In the genomic region with DNA sequence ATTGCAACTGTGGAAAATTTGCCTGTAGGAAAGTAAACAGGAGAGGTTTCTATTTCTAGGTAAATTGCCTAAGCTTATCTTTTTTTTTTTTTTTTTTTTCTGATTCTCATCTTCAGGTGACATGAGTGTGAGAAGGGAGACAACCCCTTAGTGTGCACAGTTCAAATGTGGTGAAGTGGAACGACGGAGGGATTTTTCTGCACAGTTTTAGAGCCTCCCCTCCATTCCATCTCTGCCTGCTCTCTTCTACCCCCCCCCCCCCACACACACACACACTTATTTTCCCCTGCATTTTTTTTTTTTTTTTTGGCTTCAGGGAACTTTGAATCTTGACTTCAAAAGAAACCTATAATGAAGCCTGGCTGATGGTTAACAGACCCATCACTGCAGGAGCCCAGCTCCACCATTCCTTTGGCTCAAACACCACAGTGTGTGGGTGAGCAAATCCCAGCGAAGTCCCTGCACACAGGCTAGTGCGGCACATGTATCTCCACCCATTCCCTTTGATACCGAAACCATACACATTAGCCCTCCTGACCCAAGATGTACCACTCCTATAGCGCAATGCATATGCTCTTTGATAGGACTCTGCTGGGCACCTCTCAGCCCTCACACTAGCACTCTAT, we compare ENCODE assay signal across 26 mouse cellular contexts. TPM values are rescaled to one million over a fixed set of nuclear protein-coding genes. Genes with fewer than 3 reads are reported as not detected.
DNase-seq lines count a peak whose midpoint lies in the region; ATAC-seq and TF ChIP-seq lines count a peak whose summit lies in the region.
"Had no signal": no experiment of that assay in that cellular context is flagged by ENCODE, and none has a peak within 500 bp of the region (broad histone marks: within the 10 kb centered on the region; RNA-seq: fewer than 3 reads in every experiment).

No protein-coding gene starts in this region.

- H3K79me2 ChIP-seq in liver, adult 2 months (ENCODE audit: control insufficient read depth, insufficient read depth, low read length): no peaks in the 10 kb centered on the region

- no peak for TF ChIP-seq CTCF in kidney, adult 2 months (conservative IDR thresholded peaks at IDR 0.05; ENCODE audit: insufficient read depth, insufficient read length, low read depth, low read length)
- no peak for TF ChIP-seq CTCF in liver, adult 2 months (IDR thresholded peaks at IDR 0.05; ENCODE audit: low read depth, low read length)
- no peak for TF ChIP-seq CTCF in liver, postnatal 0 days (IDR thresholded peaks at IDR 0.05; ENCODE audit: low read depth)

- peak; percentile 3 for DNase-seq in kidney, adult 2 months
- no peak for DNase-seq in kidney, postnatal 36 days
- DNase-seq in liver, adult 2 months (ENCODE audit: extremely low read depth, low read depth, low spot score): no peak
- DNase-seq in liver, postnatal 0 days: no peak
- no peak for DNase-seq in limb, embryonic 14.5 days (ENCODE audit: low spot score)
- no peak for DNase-seq in midbrain, embryonic 11.5 days (ENCODE audit: low spot score, missing footprints)
- DNase-seq: adrenal gland, postnatal 25 days; cerebellum, adult 11-12 months; cerebellum, adult 9-11 months; gastrocnemius, adult 2 months; heart, adult 2 months; kidney, adult 9 months; lung, postnatal 4 days; spleen, adult 18-20 months; thymus, adult 2 months; thymus, postnatal 36 days had no signal

- H3K36me3 ChIP-seq in kidney, adult 2 months (ENCODE audit: control insufficient read depth, insufficient read depth, low read length): no peaks in the 10 kb centered on the region
- H3K36me3 ChIP-seq in liver, adult 2 months (ENCODE audit: control insufficient read depth, insufficient read depth, low read length): no peaks in the 10 kb centered on the region
- H3K36me3 ChIP-seq in liver, postnatal 0 days (replicated peaks; ENCODE audit: insufficient read depth, low read length): no peaks in the 10 kb centered on the region
- no peaks in the 10 kb centered on the region for H3K36me3 ChIP-seq in embryonic facial prominence, embryonic 15.5 days
- H3K36me3 ChIP-seq in limb, embryonic 14.5 days (ENCODE audit: control insufficient read depth, insufficient read depth, low read length): no peaks in the 10 kb centered on the region
- no peaks in the 10 kb centered on the region for H3K36me3 ChIP-seq in midbrain, embryonic 11.5 days (ENCODE audit: control insufficient read depth, insufficient read depth, low read length)
- H3K36me3 ChIP-seq: heart, embryonic 12.5 days; liver, embryonic 12.5 days; midbrain, embryonic 15.5 days; neural tube, embryonic 15.5 days had no signal

- H3K4me2 ChIP-seq in liver, postnatal 0 days (ENCODE audit: low read depth, low read length): no peak overlapping the region
- H3K4me2 ChIP-seq in embryonic facial prominence, embryonic 15.5 days (replicated peaks): no peak overlapping the region
- H3K4me2 ChIP-seq in limb, embryonic 14.5 days (replicated peaks; ENCODE audit: low read depth, low read length, severe bottlenecking): no peak overlapping the region
- H3K4me2 ChIP-seq in midbrain, embryonic 11.5 days: no peak overlapping the region
- H3K4me2 ChIP-seq: heart, embryonic 12.5 days; hindbrain, embryonic 14.5 days; liver, embryonic 12.5 days; midbrain, embryonic 15.5 days; neural tube, embryonic 15.5 days had no signal

- no peak overlapping the region for H3K9ac ChIP-seq in liver, adult 2 months (ENCODE audit: low read depth, low read length)
- no peak overlapping the region for H3K9ac ChIP-seq in liver, postnatal 0 days (replicated peaks)
- no peak overlapping the region for H3K9ac ChIP-seq in embryonic facial prominence, embryonic 15.5 days
- H3K9ac ChIP-seq in limb, embryonic 14.5 days (ENCODE audit: low read depth, low read length, severe bottlenecking): no peak overlapping the region
- H3K9ac ChIP-seq in midbrain, embryonic 11.5 days (ENCODE audit: low read length): no peak overlapping the region
- H3K9ac ChIP-seq: heart, embryonic 12.5 days; hindbrain, embryonic 14.5 days; liver, embryonic 12.5 days; midbrain, embryonic 15.5 days; neural tube, embryonic 15.5 days had no signal

- no peak for TF ChIP-seq EP300 in liver, postnatal 0 days (IDR thresholded peaks at IDR 0.05; ENCODE audit: low read depth)

- 55% methylated on average over 6 of the region's 6 CpGs for WGBS in kidney, adult 2 months
- WGBS in liver, adult 2 months: 53% methylated on average over 6 of the region's 6 CpGs
- 83% methylated on average over 6 of the region's 6 CpGs for WGBS in liver, postnatal 0 days (ENCODE audit: insufficient replicate concordance)
- 46% methylated on average over 6 of the region's 6 CpGs for WGBS in embryonic facial prominence, embryonic 15.5 days
- WGBS in limb, embryonic 14.5 days: 33% methylated on average over 6 of the region's 6 CpGs
- 85% methylated on average over 6 of the region's 6 CpGs for WGBS in midbrain, embryonic 11.5 days

- ATAC-seq in liver, postnatal 0 days: no peak
- ATAC-seq in embryonic facial prominence, embryonic 15.5 days (ENCODE audit: insufficient number of reproducible peaks, low FRiP score, low TSS enrichment, low read depth): peak; percentile 71
- 0 out of 2 replicates have a peak, but pooled peaks have one; percentile 30 for ATAC-seq in limb, embryonic 14.5 days (ENCODE audit: low FRiP score, low read depth)
- ATAC-seq in midbrain, embryonic 11.5 days (ENCODE audit: low FRiP score): no peak
- ATAC-seq: CD4-positive, CD25-positive, alpha-beta regulatory T cell, adult 4 months; forebrain, embryonic 16.5 days; liver, embryonic 12.5 days; midbrain, embryonic 15.5 days had no signal

- no peak for TF ChIP-seq POLR2A in kidney, adult 2 months (IDR thresholded peaks at IDR 0.05; ENCODE audit: low read depth, low read length)
- no peak for TF ChIP-seq POLR2A in liver, adult 2 months (IDR thresholded peaks at IDR 0.05; ENCODE audit: extremely low read depth, insufficient read depth, low read length)
- no peak for TF ChIP-seq POLR2A in limb, embryonic 14.5 days (IDR thresholded peaks at IDR 0.05; ENCODE audit: borderline replicate concordance, extremely low read depth, insufficient read depth, insufficient read length)

- H3K9me3 ChIP-seq in liver, postnatal 0 days (ENCODE audit: low read length): no peaks in the 10 kb centered on the region
- no peaks in the 10 kb centered on the region for H3K9me3 ChIP-seq in embryonic facial prominence, embryonic 15.5 days (replicated peaks)
- no peaks in the 10 kb centered on the region for H3K9me3 ChIP-seq in limb, embryonic 14.5 days (ENCODE audit: control insufficient read depth, low read length)
- H3K9me3 ChIP-seq in midbrain, embryonic 11.5 days (ENCODE audit: control insufficient read depth, low read length): no peaks in the 10 kb centered on the region
- H3K9me3 ChIP-seq: heart, embryonic 12.5 days; liver, embryonic 12.5 days; midbrain, embryonic 15.5 days; neural tube, embryonic 15.5 days had no signal

- no peak overlapping the region for H3K27ac ChIP-seq in kidney, adult 2 months (ENCODE audit: insufficient read depth, low read depth, low read length)
- 0 out of 2 replicates have a peak overlapping the region, but pooled peaks have one; percentile 18 for H3K27ac ChIP-seq in liver, adult 2 months (replicated peaks; ENCODE audit: insufficient read depth, low read depth, low read length)
- H3K27ac ChIP-seq in liver, postnatal 0 days (ENCODE audit: low read depth): no peak overlapping the region
- no peak overlapping the region for H3K27ac ChIP-seq in embryonic facial prominence, embryonic 15.5 days (replicated peaks)
- no peak overlapping the region for H3K27ac ChIP-seq in limb, embryonic 14.5 days (replicated peaks; ENCODE audit: low read depth, low read length)
- H3K27ac ChIP-seq in midbrain, embryonic 11.5 days (ENCODE audit: low read depth, low read length): no peak overlapping the region
- H3K27ac ChIP-seq: gastrocnemius, adult 2 months; heart, adult 2 months; hindbrain, embryonic 14.5 days; liver, embryonic 12.5 days; midbrain, embryonic 15.5 days; neural tube, embryonic 15.5 days had no signal

- H3K4me1 ChIP-seq in kidney, adult 2 months (ENCODE audit: control insufficient read depth, insufficient read depth, low read length): no peaks in the 10 kb centered on the region
- peaks cover 11% of the 10 kb centered on the region for H3K4me1 ChIP-seq in liver, adult 2 months (ENCODE audit: control insufficient read depth, insufficient read depth, low read length)
- no peaks in the 10 kb centered on the region for H3K4me1 ChIP-seq in liver, postnatal 0 days (ENCODE audit: insufficient read depth)
- no peaks in the 10 kb centered on the region for H3K4me1 ChIP-seq in embryonic facial prominence, embryonic 15.5 days
- H3K4me1 ChIP-seq in limb, embryonic 14.5 days (ENCODE audit: control insufficient read depth, insufficient read depth, low read length): peaks cover 10% of the 10 kb centered on the region; the same call in 1 of the 2 replicates
- no peaks in the 10 kb centered on the region for H3K4me1 ChIP-seq in midbrain, embryonic 11.5 days (ENCODE audit: control insufficient read depth, insufficient read depth, low read length)
- H3K4me1 ChIP-seq: heart, embryonic 12.5 days; liver, embryonic 12.5 days; midbrain, embryonic 15.5 days; neural tube, embryonic 15.5 days had no signal

- no peak overlapping the region for H3K4me3 ChIP-seq in kidney, adult 2 months (ENCODE audit: insufficient read depth, low read depth, low read length)
- no peak overlapping the region for H3K4me3 ChIP-seq in liver, adult 2 months (ENCODE audit: insufficient read depth, low read depth, low read length)
- no peak overlapping the region for H3K4me3 ChIP-seq in liver, postnatal 0 days (ENCODE audit: low read depth, low read length)
- H3K4me3 ChIP-seq in embryonic facial prominence, embryonic 15.5 days (replicated peaks): no peak overlapping the region
- H3K4me3 ChIP-seq in limb, embryonic 14.5 days (replicated peaks; ENCODE audit: low read length): no peak overlapping the region
- no peak overlapping the region for H3K4me3 ChIP-seq in midbrain, embryonic 11.5 days (ENCODE audit: low read depth, low read length)
- H3K4me3 ChIP-seq: erythroblast, embryonic 14.5 days; gastrocnemius, adult 2 months; heart, adult 2 months; heart, embryonic 12.5 days; liver, embryonic 12.5 days; midbrain, embryonic 15.5 days; neural tube, embryonic 15.5 days had no signal

- H3K27me3 ChIP-seq in kidney, adult 2 months (replicated peaks; ENCODE audit: control insufficient read depth, insufficient read depth, low read length): no peaks in the 10 kb centered on the region
- H3K27me3 ChIP-seq in liver, adult 2 months (ENCODE audit: control insufficient read depth, insufficient read depth, low read length): no peaks in the 10 kb centered on the region
- H3K27me3 ChIP-seq in liver, postnatal 0 days (ENCODE audit: insufficient read depth, low read length): no peaks in the 10 kb centered on the region
- no peaks in the 10 kb centered on the region for H3K27me3 ChIP-seq in embryonic facial prominence, embryonic 15.5 days
- no peaks in the 10 kb centered on the region for H3K27me3 ChIP-seq in limb, embryonic 14.5 days (ENCODE audit: control insufficient read depth, insufficient read depth, low read length)
- no peaks in the 10 kb centered on the region for H3K27me3 ChIP-seq in midbrain, embryonic 11.5 days (ENCODE audit: control insufficient read depth, insufficient read depth, low read length)
- H3K27me3 ChIP-seq: heart, embryonic 12.5 days; liver, embryonic 12.5 days; midbrain, embryonic 15.5 days; neural tube, embryonic 15.5 days had no signal

RNA-seq across cellular contexts. Expression of a gene that starts 49.0 kb away (rescaled TPM):
- polyA plus RNA-seq in kidney, adult 2 months (2012; rRNA removed): 0.23 and 0.33 TPM in 2 replicates
- not detected in 2 replicates for total RNA-seq in liver, adult 2 months (2014; rRNA removed)
- not detected in 2 replicates for polyA plus RNA-seq in liver, adult 2 months (2012; rRNA removed)
- 0.01 TPM in 1 of 2 replicates, not detected in the other for polyA plus RNA-seq in liver, postnatal 0 days (2015; fragmentation: Nextera tagmentation; extraction: Ambion mirVana)
- polyA plus RNA-seq in embryonic facial prominence, embryonic 15.5 days (2015; fragmentation: Nextera tagmentation; extraction: Ambion mirVana): 5.0 and 6.2 TPM in 2 replicates
- polyA plus RNA-seq in limb, embryonic 14.5 days (2012; rRNA removed): 4.4 and 5.2 TPM in 2 replicates
- polyA plus RNA-seq in limb, embryonic 14.5 days (2014; fragmentation: Nextera tagmentation; extraction: Ambion mirVana): 3.1 and 3.8 TPM in 2 replicates
- polyA plus RNA-seq in midbrain, embryonic 11.5 days (2014; fragmentation: Nextera tagmentation; extraction: Ambion mirVana): 1.9 and 2.6 TPM in 2 replicates
- total RNA-seq: gastrocnemius, adult 2 months; hematopoietic stem cell, adult 5-6 weeks had no signal
- polyA plus RNA-seq: CD4-positive, CD25-positive, alpha-beta regulatory T cell, adult 4 months; erythroblast, embryonic 14.5 days had no signal

Comparison
In these comparisons a context has a peak if more than half of its experiments do, and no peak if none do; other contexts are left out.
1. ATAC-seq: peak in embryonic facial prominence, embryonic 15.5 days (single experiment) and limb, embryonic 14.5 days (single experiment); none in liver, postnatal 0 days (single experiment) and midbrain, embryonic 11.5 days (single experiment).